Mouse (Mus musculus): ENCODE measurements around the gene Rd3l.

DNA sequence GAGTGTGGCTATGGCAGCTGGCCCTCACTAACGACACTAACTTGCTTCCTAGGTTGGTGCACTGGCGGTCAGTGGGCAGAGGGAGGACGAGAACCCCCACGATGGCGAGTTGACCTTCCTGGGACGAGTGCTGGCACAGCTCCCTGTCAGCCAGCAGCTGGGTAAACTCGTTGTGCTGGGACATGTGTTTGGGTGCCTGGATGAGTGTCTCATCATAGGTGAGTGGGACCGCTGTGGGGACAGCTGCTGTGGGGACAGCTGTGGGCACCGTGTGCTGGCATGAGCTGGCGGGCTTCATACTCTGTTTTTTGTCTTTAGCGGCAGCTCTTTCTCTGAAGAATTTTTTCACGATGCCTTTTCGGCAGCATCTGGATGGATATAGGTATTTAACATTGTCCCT is 44.3 kb upstream of the Rd3l start:
- TF ChIP-seq CTCF (IDR thresholded peaks at IDR 0.05; ENCODE audit: borderline replicate concordance, insufficient read depth, low read length) (no peak), POLR2A (IDR thresholded peaks at IDR 0.05; ENCODE audit: low read depth, low read length) (no peak)

All from embryonic fibroblast, embryonic 13.5 days (primary cell).